Mouse (Mus musculus): ENCODE measurements around the gene Actr1a. TPM values are rescaled to one million over a fixed set of nuclear protein-coding genes. Genes with fewer than 3 reads are reported as not detected.
A peak's percentile ranks its signal among the peaks of the same experiment; 100 is the strongest.

Actr1a gene
- polyA plus RNA-seq, 1 experiment from 2014 or later: 119 TPM

DNA sequence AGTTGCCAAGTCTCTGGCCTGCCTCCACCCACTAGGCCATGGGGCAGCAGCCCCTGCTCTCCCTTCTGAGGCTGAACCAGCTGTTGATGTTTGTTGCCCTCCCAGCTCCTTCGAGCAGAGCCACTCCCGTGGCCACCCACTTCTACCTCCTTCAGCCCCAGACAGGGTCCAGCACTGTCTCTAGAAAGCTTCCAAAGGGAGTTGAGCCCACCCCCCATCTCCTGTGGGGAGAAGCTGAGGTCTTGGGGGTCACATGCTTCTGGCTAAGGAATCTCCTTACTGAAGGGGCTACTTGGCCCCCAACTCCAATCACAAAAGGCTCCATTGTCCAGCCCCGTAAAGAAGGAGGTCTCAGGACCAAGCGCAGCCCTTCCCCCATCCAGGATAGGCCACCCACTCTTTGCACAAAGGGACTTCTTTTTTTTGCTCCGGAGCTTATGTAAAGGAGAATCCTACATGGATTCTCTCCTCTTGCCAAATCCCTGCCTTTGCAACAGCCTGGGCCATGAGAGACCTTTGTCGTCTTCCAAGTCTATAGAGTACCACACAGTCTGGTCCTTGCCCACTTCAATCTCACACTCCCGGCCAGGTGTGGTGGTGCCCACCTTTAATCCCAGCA is 62.7 kb downstream of the Actr1a start:
- ATAC-seq: no peak
- H3K9ac ChIP-seq (ENCODE audit: low read depth, low read length): no peak overlapping the region
- H3K4me1 ChIP-seq (ENCODE audit: control insufficient read depth, insufficient read depth, low read length): peaks cover 16% of the 10 kb centered on the region
- H3K9me3 ChIP-seq (ENCODE audit: control insufficient read depth, low read length): no peaks in the 10 kb centered on the region
- no peak overlapping the region for H3K4me2 ChIP-seq (ENCODE audit: low read depth, low read length)
- peaks cover 6% of the 10 kb centered on the region; the same call in 1 of the 2 replicates for H3K36me3 ChIP-seq (ENCODE audit: control insufficient read depth, insufficient read depth, low read length)
- H3K27me3 ChIP-seq (replicated peaks; ENCODE audit: control insufficient read depth, insufficient read depth, low read length): no peaks in the 10 kb centered on the region
- 72% methylated on average over 7 of the region's 7 CpGs for WGBS
- no peak overlapping the region for H3K4me3 ChIP-seq (ENCODE audit: low read length)
- H3K27ac ChIP-seq (ENCODE audit: low read length): no peak overlapping the region

- H3K36me3 ChIP-seq (ENCODE audit: control insufficient read depth, insufficient read depth, low read length): peaks cover 6% of the 10 kb centered on the region; the same call in 1 of the 2 replicates
- peaks cover 21% of the 10 kb centered on the region for H3K4me1 ChIP-seq (ENCODE audit: control insufficient read depth, insufficient read depth, low read length)
- no peak for ATAC-seq
- 0 out of 2 replicates have a peak, but pooled peaks cover 2% of the 10 kb centered on the region for H3K27me3 ChIP-seq (replicated peaks; ENCODE audit: control insufficient read depth, insufficient read depth, low read length)
- WGBS: 81% methylated on average over 3 of the region's 3 CpGs
- no peak overlapping the region for H3K4me2 ChIP-seq (ENCODE audit: low read depth, low read length)
- H3K27ac ChIP-seq (ENCODE audit: low read length): no peak overlapping the region
- H3K9me3 ChIP-seq (ENCODE audit: control insufficient read depth, low read length): no peaks in the 10 kb centered on the region
- no peak overlapping the region for H3K9ac ChIP-seq (ENCODE audit: low read depth, low read length)
- no peak overlapping the region for H3K4me3 ChIP-seq (ENCODE audit: low read length)
Observed at GRCm38 (mm10) chr19:46331936-46332335, 63.6 kb downstream of the Actr1a start.

DNA sequence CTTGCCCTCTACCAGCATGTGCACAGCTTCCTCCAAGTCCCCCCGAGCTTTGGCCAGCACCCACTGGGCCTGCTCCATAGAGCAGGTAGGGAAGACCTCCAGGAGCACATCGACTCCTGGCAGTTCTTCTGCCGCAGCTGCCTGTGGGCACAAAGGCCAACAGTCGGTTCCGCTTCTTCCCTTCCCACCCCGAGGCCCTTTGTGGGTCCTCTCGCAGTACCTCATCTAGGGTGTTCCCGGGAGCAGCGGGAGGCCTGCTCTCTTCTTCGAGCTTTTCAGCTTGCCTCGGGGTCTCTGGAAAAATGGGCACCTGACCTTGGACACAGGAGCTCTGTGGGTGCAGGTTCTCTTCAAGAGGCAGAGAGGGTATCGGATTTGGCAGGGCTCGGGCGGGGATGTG is 64.2 kb downstream of the Actr1a start:
- H3K9me3 ChIP-seq (ENCODE audit: control insufficient read depth, low read length): no peaks in the 10 kb centered on the region
- no peak for ATAC-seq
- peaks cover 27% of the 10 kb centered on the region for H3K4me1 ChIP-seq (ENCODE audit: control insufficient read depth, insufficient read depth, low read length)
- no peak overlapping the region for H3K9ac ChIP-seq (ENCODE audit: low read depth, low read length)
- no peak overlapping the region for H3K4me3 ChIP-seq (ENCODE audit: low read length)
- no peak overlapping the region for H3K4me2 ChIP-seq (ENCODE audit: low read depth, low read length)
- 88% methylated on average over 14 of the region's 14 CpGs for WGBS
- H3K36me3 ChIP-seq (ENCODE audit: control insufficient read depth, insufficient read depth, low read length): peaks cover 6% of the 10 kb centered on the region; the same call in 1 of the 2 replicates
- no peak overlapping the region for H3K27ac ChIP-seq (ENCODE audit: low read length)
- H3K27me3 ChIP-seq (replicated peaks; ENCODE audit: control insufficient read depth, insufficient read depth, low read length): peaks cover 8% of the 10 kb centered on the region; the same call in 1 of the 2 replicates

GRCm38 (mm10) chr19:46330696-46331095 is 64.9 kb downstream of the Actr1a start:
- no peak for ATAC-seq

GRCm38 (mm10) chr19:46329951-46330350 is 65.6 kb downstream of the Actr1a start:
- peak; percentile 38 for ATAC-seq
- H3K27me3 ChIP-seq (replicated peaks; ENCODE audit: control insufficient read depth, insufficient read depth, low read length): peaks cover 21% of the 10 kb centered on the region
- no peaks in the 10 kb centered on the region for H3K9me3 ChIP-seq (ENCODE audit: control insufficient read depth, low read length)
- no peak overlapping the region for H3K27ac ChIP-seq (ENCODE audit: low read length)
- H3K36me3 ChIP-seq (ENCODE audit: control insufficient read depth, insufficient read depth, low read length): peaks cover 6% of the 10 kb centered on the region; the same call in 1 of the 2 replicates
- no peak overlapping the region for H3K4me2 ChIP-seq (ENCODE audit: low read depth, low read length)
- no peak overlapping the region for H3K9ac ChIP-seq (ENCODE audit: low read depth, low read length)
- H3K4me3 ChIP-seq (ENCODE audit: low read length): no peak overlapping the region
- WGBS: 7% methylated on average over 16 of the region's 16 CpGs
- peaks cover 28% of the 10 kb centered on the region for H3K4me1 ChIP-seq (ENCODE audit: control insufficient read depth, insufficient read depth, low read length)

More at GRCm38 (mm10) chr19:46330696-46331095, 64.9 kb downstream of the Actr1a start:
- H3K9me3 ChIP-seq (ENCODE audit: control insufficient read depth, low read length): no peaks in the 10 kb centered on the region
- H3K27me3 ChIP-seq (replicated peaks; ENCODE audit: control insufficient read depth, insufficient read depth, low read length): peaks cover 14% of the 10 kb centered on the region; the same call in 1 of the 2 replicates
- 88% methylated on average over 12 of the region's 12 CpGs for WGBS
- H3K36me3 ChIP-seq (ENCODE audit: control insufficient read depth, insufficient read depth, low read length): peaks cover 6% of the 10 kb centered on the region; the same call in 1 of the 2 replicates
- H3K4me1 ChIP-seq (ENCODE audit: control insufficient read depth, insufficient read depth, low read length): peaks cover 28% of the 10 kb centered on the region
- H3K4me2 ChIP-seq (ENCODE audit: low read depth, low read length): no peak overlapping the region
- no peak overlapping the region for H3K4me3 ChIP-seq (ENCODE audit: low read length)
- H3K27ac ChIP-seq (ENCODE audit: low read length): no peak overlapping the region
- H3K9ac ChIP-seq (ENCODE audit: low read depth, low read length): no peak overlapping the region

DNA sequence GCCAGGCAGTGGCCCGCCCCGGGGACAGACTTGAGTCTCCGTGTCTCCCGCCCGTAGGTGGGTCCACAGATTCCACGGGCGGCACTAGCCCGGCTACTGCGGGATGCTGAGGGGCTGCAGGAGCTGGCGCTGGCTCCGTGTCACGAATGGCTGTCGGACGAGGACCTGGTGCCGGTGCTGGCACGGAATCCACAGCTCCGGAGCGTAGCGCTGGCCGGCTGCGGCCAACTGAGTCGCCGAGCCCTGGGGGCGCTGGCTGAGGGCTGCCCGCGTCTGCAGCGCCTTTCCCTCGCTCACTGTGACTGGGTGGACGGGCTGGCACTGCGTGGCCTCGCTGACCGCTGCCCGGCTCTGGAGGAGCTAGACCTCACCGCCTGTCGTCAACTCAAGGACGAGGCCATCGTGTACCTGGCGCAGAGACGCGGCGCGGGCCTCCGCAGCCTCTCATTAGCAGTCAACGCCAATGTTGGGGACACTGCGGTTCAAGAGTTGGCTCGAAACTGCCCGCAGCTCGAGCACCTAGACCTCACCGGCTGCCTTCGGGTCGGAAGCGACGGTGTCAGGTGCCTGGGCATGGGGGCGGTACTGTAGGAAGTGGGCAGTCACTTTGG is 66.4 kb downstream of the Actr1a start:
- Histone ChIP-seq H3K4me1 (ENCODE audit: control insufficient read depth, insufficient read depth, low read length) (peaks cover 28% of the 10 kb centered on the region), H3K27me3 (replicated peaks; ENCODE audit: control insufficient read depth, insufficient read depth, low read length) (peaks cover 29% of the 10 kb centered on the region), H3K4me3 (ENCODE audit: low read length) (peak overlapping the region; percentile 72), H3K4me2 (ENCODE audit: low read depth, low read length) (peak overlapping the region; percentile 98), H3K36me3 (ENCODE audit: control insufficient read depth, insufficient read depth, low read length) (peaks cover 6% of the 10 kb centered on the region; the same call in 1 of the 2 replicates), H3K9me3 (ENCODE audit: control insufficient read depth, low read length) (no peaks in the 10 kb centered on the region), H3K9ac (ENCODE audit: low read depth, low read length) (peak overlapping the region; percentile 77), H3K27ac (ENCODE audit: low read length) (peak overlapping the region; percentile 95; the same call in 1 of the 2 replicates)
- no peak; the same call in 1 of the 2 replicates for ATAC-seq
- 2% methylated on average over 54 of the region's 54 CpGs for WGBS

DNA sequence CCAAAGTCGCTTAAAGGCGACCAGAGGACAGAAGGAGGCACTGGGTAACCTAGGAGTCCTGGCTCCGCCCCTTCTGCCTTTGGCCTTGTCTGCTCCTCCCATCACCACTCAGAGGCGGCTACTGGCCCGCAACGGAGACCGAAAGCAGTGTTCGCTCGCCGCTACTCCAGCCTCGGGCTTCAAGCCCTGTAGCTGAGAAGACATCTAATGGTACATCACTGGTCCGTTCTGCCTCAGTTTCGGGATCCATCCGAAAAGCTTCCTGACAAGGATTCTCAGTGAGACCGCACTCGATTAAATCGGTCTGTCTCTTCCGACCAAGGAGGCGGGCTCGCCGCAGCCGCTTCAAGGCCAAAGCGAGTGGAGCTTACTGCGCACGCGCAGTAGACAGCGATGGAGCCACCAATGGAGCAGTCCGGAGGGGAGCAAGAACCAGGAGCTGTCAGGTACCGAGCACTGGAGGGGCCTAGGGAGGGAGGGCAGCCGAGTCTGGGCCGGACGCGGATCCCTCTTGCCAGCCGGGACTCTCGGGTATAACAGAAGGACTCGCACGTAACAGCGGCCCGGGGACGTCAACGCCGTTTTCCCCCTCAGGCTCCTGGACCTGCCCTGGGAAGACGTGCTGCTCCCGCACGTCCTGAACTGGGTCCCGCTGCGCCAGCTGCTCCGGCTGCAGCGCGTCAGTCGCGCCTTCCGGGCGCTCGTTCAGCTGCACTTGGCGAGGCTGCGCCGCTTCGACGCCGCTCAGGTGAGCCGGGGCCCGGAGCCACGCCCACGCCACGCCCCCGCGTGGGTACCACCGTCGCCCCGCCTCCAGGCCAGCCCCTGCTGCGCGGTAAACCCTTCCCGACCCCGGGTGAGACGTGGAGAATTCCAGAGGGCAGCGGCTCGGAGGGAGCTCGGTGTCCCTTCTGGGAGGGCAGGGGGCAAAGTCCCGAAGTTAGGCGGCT is 67.2 kb downstream of the Actr1a start, which contains the start of gene Fbxl15:
Fbxl15 (plus strand) TSS at position 104 of the 950 bp plus-strand sequence.
- WGBS: under 1% methylated on average over 81 of the region's 81 CpGs
- H3K4me3 ChIP-seq (ENCODE audit: low read length): peak within 1 kb of the TSS; percentile 72
- peak; percentile 90 for ATAC-seq

DNA sequence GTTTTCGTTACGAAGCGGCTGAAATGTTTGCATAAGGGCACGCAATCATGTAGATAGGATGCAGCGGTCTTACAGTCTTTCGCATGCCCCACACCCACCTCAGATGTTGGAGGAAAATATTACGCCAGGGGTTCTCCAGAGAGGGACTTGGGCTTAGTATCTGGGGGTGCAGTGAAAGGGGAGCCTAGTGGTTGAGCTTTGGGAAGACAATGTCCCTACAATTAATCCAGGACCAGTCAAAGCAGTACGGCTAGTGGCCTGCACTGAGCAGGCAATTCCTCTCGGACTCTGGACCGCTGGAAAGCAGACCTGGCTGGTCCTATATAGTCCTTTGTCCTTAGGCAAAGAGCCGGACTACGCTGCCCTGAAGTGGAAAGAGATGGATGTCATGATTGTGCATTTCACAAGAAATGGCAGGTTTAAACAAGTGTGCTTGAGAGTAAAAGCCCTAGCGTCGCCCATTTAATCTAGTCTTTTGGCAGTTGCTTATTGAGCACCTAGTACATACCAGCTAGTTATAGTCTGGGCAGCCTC is 68.0 kb downstream of the Actr1a start:
- Histone ChIP-seq H3K4me2 (ENCODE audit: low read depth, low read length) (peak overlapping the region; percentile 98), H3K4me3 (ENCODE audit: low read length) (peak overlapping the region; percentile 72), H3K27ac (ENCODE audit: low read length) (peak overlapping the region; percentile 95), H3K9ac (ENCODE audit: low read depth, low read length) (peak overlapping the region; percentile 77), H3K9me3 (ENCODE audit: control insufficient read depth, low read length) (no peaks in the 10 kb centered on the region), H3K27me3 (replicated peaks; ENCODE audit: control insufficient read depth, insufficient read depth, low read length) (peaks cover 42% of the 10 kb centered on the region), H3K4me1 (ENCODE audit: control insufficient read depth, insufficient read depth, low read length) (peaks cover 29% of the 10 kb centered on the region), H3K36me3 (ENCODE audit: control insufficient read depth, insufficient read depth, low read length) (peaks cover 6% of the 10 kb centered on the region; the same call in 1 of the 2 replicates)
- no peak for ATAC-seq
- 25% methylated on average over 14 of the region's 14 CpGs for WGBS

More for the DNA sequence above, 67.2 kb downstream of the Actr1a start, which contains the start of gene Fbxl15:
- Histone ChIP-seq H3K9ac (ENCODE audit: low read depth, low read length) (peak within 1 kb of the TSS; percentile 77), H3K36me3 (ENCODE audit: control insufficient read depth, insufficient read depth, low read length) (peaks cover 6% of the 10 kb centered on the region; the same call in 1 of the 2 replicates), H3K4me1 (ENCODE audit: control insufficient read depth, insufficient read depth, low read length) (peaks cover 28% of the 10 kb centered on the region), H3K4me2 (ENCODE audit: low read depth, low read length) (peak within 1 kb of the TSS; percentile 98), H3K9me3 (ENCODE audit: control insufficient read depth, low read length) (no peaks in the 10 kb centered on the region), H3K27ac (ENCODE audit: low read length) (peak within 1 kb of the TSS; percentile 95), H3K27me3 (replicated peaks; ENCODE audit: control insufficient read depth, insufficient read depth, low read length) (peaks cover 35% of the 10 kb centered on the region)

Measured in intestine, embryonic 16.5 days (tissue).